Mouse (Mus musculus) heart, embryonic 10.5 days (tissue): ENCODE measurements around the gene St14. TPM values are rescaled to one million over a fixed set of nuclear protein-coding genes. Genes with fewer than 3 reads are reported as not detected.

Experiments
- DNase-seq: peaks from one replicate; pipeline ENCODE4 v3.0.0-alpha.2; 2017; ENCODE audit warnings: low spot score
- H3K27ac ChIP-seq: fragments of 300-500 bp; sonication (generic); 2 replicates; pipeline ENCODE4 v1.5.1; 2016; ENCODE audit warnings: mild to moderate bottlenecking
- H3K27me3 ChIP-seq: fragments of 300-500 bp; sonication (generic); 2 replicates; pipeline ENCODE4 v1.6.1; 2016; ENCODE audit warnings: mild to moderate bottlenecking; ENCODE audit not compliant: poor library complexity, insufficient read depth, severe bottlenecking
- H3K36me3 ChIP-seq: fragments of 300-500 bp; sonication (generic); 2 replicates; pipeline ENCODE4 v1.6.1; 2016; ENCODE audit warnings: mild to moderate bottlenecking, moderate library complexity
- H3K4me1 ChIP-seq: fragments of 300-500 bp; sonication (generic); 2 replicates; pipeline ENCODE4 v1.6.1; 2016; ENCODE audit warnings: mild to moderate bottlenecking
- H3K4me3 ChIP-seq: fragments of 300-500 bp; sonication (generic); 2 replicates; pipeline ENCODE4 v1.5.1; 2016; ENCODE audit warnings: mild to moderate bottlenecking, moderate library complexity
- H3K9me3 ChIP-seq: fragments of 300-500 bp; sonication (generic); 2 replicates; pipeline ENCODE4 v1.6.1; 2016; ENCODE audit warnings: mild to moderate bottlenecking, moderate library complexity
- WGBS: fragments of 180-500 bp; shearing (Covaris S2); methylation state at CpG from one replicate; pipeline ENCODE4 v1.1.7; 2016; 5-methylcytosine and 5-hydroxymethylcytosine counted together
- polyA plus RNA-seq: library from polyadenylated mRNA; unstranded; fragments of >200 nt; fragmentation: Nextera tagmentation; extraction: Ambion mirVana; gene quantifications from 2 replicates; pipeline ENCODE4 v1.2.1, GENCODE M21; 2016

St14 gene
- polyA plus RNA-seq, 1 experiment from 2014 or later, result 5.9 TPM

DNA sequence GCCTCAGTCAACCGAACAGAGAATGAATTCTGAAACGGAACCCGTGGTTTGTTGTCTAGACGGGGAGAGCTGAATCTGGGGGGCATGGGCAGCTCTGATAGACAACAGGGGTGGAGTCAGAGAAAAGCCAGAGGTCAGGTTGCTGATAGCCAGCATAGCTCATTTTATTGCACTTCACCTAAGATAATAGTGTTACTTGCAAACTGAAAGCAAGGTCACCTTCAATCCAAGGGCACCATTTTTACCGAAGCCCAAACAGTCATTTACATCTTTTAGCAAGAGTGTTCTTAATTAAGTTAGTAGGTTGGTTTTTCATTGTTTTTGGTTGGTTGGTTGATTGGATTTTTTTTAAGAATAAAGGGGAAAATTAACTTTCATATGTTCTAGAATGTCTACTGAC lies 12.2 kb downstream of the St14 start:
- peaks cover 31% of the 10 kb centered on the region for H3K4me1 ChIP-seq
- H3K36me3 ChIP-seq, result no peaks in the 10 kb centered on the region
- no peak overlapping the region for H3K4me3 ChIP-seq
- no peaks in the 10 kb centered on the region for H3K27me3 ChIP-seq
- H3K27ac ChIP-seq, result no peak overlapping the region
- no peaks in the 10 kb centered on the region for H3K9me3 ChIP-seq
- DNase-seq, result no peak
- WGBS, result 50% methylated on average over 5 of the region's 5 CpGs

DNA sequence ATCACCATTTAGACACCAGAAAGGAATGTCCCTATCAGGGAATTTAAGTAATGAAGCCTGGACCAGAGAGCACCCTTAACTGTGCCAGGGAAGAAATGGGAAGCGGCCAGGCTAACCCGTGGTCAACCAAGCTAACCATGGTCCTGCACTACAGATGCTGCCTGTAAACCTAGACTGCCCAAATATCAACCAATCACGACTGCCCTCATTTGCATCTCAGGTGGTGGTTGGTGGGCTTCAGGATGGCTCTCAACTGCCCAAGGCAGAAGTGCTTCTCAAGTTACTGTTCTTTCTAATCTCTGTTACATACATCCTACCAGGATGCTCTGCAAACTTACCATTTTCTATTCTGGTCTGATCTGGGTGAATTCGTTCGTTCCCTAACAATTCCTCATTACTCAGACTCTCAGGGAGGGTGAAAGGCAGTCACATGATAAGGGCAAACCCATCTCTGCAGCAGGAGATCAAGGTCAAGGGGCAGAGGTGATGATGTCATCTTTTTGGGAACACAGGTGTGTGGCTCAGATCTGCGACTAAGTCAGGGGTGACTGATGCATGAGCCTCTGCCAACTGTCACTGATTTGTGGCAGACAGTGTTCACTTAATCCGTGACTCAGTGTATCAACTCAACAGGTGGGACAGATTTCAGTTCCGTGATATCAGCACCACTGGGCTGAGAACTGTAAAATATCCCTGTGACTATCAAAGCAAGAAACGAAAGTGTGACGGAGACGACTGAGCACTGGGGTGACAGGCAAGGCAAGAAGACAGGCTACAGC lies 12.9 kb downstream of the St14 start:
- Histone ChIP-seq H3K4me1 (peaks cover 31% of the 10 kb centered on the region), H3K36me3 (no peaks in the 10 kb centered on the region), H3K9me3 (no peaks in the 10 kb centered on the region), H3K27me3 (no peaks in the 10 kb centered on the region), H3K27ac (no peak overlapping the region), H3K4me3 (no peak overlapping the region)
- peak; percentile 85 for DNase-seq
- WGBS, result 26% methylated on average over 11 of the region's 11 CpGs

DNA sequence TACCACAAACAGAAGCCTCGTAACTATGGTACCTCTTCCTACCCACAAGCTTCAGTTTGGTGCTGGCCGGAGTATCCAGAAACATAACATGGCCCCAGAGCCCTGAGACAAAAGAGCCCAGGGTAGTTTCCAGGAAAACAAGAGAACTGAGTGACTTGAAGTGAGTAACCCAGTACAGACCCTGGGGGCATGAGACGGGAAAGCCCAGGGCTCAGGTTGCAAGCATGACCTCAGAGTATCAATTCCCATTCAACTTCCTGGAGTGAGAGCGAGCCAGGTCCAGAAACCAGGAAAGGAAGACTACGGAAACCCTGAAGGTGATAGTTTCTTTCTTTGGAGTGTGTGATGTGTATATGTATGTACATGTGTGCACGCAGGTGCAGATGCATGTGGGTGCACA lies 14.2 kb downstream of the St14 start:
- no peak overlapping the region for H3K27ac ChIP-seq
- peaks cover 31% of the 10 kb centered on the region for H3K4me1 ChIP-seq
- no peak overlapping the region for H3K4me3 ChIP-seq
- 82% methylated on average over 6 of the region's 6 CpGs for WGBS
- no peaks in the 10 kb centered on the region for H3K27me3 ChIP-seq
- no peak for DNase-seq
- H3K9me3 ChIP-seq, result no peaks in the 10 kb centered on the region
- H3K36me3 ChIP-seq, result no peaks in the 10 kb centered on the region

DNA sequence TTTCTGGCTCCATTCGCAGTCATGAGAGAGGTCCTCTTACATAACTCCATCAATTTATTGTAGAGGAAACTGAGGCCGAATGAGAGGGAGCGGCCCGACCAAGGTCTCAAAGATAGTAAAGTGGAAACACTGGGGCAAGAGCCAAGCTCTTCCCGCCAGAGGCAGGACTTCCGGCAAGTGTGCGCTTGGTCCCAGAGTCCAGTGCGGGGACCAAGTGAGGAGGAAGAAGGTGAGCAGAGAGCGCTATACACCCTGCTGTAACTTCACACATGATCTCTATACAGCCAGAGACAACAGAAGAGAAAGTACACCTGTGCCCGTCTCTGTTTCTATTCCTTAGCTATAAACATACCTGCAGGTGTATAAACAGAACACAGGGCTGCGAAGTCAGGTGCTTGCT lies 14.6 kb downstream of the St14 start:
- no peak overlapping the region for H3K4me3 ChIP-seq
- no peak overlapping the region for H3K27ac ChIP-seq
- 87% methylated on average over 11 of the region's 11 CpGs for WGBS
- DNase-seq, result no peak
- H3K9me3 ChIP-seq, result no peaks in the 10 kb centered on the region
- no peaks in the 10 kb centered on the region for H3K27me3 ChIP-seq
- no peaks in the 10 kb centered on the region for H3K36me3 ChIP-seq
- H3K4me1 ChIP-seq, result peaks cover 31% of the 10 kb centered on the region

DNA sequence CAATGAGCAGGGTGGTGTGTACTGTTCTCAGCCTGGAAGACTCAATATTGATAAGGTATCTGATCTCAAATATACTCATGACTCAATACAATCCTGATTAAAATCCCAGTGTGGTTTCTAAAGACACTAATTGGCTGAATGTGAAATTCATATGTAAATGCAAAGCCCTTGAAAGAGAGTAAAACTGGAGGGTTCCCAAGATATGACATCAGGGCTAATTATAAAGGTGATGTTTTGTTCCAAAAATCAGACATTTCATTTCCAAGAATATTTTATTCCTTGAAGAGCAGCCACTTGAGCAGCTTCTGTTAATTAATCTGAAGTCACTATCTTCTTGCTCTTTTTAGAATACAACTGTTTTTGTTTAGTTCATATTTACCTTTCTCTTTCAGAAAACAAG lies 16.1 kb downstream of the St14 start:
- Histone ChIP-seq H3K9me3 (no peaks in the 10 kb centered on the region), H3K27ac (no peak overlapping the region), H3K4me1 (peaks cover 24% of the 10 kb centered on the region), H3K27me3 (no peaks in the 10 kb centered on the region), H3K4me3 (no peak overlapping the region), H3K36me3 (no peaks in the 10 kb centered on the region)
- no peak for DNase-seq

DNA sequence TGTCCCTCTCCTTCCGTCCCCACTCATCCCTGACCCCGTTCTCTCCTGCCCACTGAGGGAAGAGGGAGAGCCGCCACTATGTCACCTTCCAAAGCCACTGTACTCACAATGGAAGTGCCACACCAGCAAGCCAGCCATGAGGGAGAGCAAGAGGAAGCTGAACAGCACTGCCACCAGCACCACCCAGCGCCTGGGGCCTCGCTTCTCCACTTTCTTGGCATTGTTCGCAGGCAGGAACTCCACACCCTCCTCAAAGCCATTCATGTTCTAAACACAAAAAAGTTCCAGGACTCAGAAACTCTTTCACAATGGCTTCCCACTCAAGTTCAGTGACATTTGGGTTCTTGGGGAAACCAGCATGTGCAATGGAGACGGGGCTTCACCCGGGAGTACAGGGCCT lies 23.2 kb downstream of the St14 start:
- 88% methylated on average over 8 of the region's 8 CpGs for WGBS
- no peaks in the 10 kb centered on the region for H3K36me3 ChIP-seq
- peaks cover 10% of the 10 kb centered on the region; the same call in 1 of the 2 replicates for H3K27me3 ChIP-seq
- H3K27ac ChIP-seq, result no peak overlapping the region
- H3K4me1 ChIP-seq, result no peaks in the 10 kb centered on the region
- H3K4me3 ChIP-seq, result no peak overlapping the region
- DNase-seq, result no peak
- no peaks in the 10 kb centered on the region for H3K9me3 ChIP-seq

DNA sequence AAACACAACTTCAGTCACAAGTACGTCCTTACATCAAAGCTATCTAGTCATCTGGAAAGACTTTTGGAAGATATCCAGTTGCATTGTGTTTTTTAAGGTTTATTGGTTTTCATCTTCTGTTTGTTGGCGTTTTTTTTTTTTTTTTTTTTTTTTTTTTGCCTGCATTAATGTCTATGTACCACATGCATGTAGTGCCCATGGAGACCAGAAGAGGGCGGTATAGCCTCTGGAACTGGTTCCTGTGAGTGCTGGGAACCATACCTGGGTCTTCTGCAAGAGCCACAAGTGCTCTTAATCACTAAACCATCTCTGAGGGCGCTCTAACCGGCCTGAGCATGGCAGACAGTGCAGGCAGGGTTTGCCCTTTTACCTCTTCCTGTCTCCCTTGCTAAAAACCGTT lies 33.5 kb downstream of the St14 start:
- H3K4me1 ChIP-seq, result peaks cover 14% of the 10 kb centered on the region
- H3K9me3 ChIP-seq, result no peaks in the 10 kb centered on the region
- no peak for DNase-seq
- 0 out of 2 replicates have a peak, but pooled peaks cover 6% of the 10 kb centered on the region for H3K27me3 ChIP-seq
- no peak overlapping the region for H3K27ac ChIP-seq
- H3K36me3 ChIP-seq, result no peaks in the 10 kb centered on the region
- H3K4me3 ChIP-seq, result no peak overlapping the region
- 75% methylated on average over 6 of the region's 6 CpGs for WGBS

DNA sequence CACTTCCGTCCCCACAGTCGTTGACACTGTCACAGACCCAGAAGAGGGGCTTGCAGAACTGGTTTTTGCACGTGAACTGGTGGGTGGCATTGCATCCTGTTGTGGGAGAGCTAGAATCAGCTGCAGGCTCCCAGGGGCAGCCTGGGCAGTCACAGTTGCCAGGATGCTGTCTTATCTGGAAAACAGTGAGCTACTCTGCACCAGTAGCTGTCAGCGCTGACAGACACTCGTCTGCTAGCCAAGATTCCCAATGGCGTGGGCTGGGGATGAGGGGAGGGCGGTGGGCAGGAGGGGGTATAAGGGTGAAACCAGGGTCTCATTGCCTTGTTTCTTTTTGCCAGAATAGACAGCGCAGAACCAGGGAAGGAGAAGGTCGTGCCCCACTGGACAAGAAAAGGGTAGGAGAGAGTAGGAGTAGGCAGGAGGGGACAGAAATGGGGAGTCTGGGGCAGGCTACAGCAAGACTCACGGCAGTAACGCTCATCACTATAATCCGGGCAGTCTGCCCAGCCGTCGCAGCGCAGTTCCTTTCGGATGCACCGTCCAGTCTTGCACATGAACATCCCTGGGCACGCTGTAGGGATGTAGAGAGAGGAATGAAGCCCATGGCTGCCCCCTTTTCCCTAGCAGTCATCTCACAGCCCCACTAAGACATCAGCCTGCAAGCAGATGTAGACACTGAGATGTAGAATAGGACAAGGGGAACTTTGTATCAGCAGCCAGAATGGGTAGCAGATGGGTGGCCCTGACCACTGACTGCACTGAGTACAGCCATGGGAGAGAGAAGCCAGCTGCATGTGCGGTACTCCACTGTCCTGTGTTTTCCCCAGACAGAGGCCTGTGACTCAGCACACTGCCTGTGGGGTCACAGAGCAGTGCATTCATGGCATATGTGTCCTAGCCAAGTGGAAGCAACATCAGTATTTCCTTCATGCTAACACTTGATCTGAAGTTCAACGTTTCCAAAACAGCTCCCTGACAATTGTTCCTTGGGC lies 34.3 kb downstream of the St14 start:
- H3K4me1 ChIP-seq, result peaks cover 14% of the 10 kb centered on the region
- H3K4me3 ChIP-seq, result no peak overlapping the region
- 66% methylated on average over 20 of the region's 20 CpGs for WGBS
- H3K27ac ChIP-seq, result no peak overlapping the region
- no peaks in the 10 kb centered on the region for H3K9me3 ChIP-seq
- 0 out of 2 replicates have a peak, but pooled peaks cover 6% of the 10 kb centered on the region for H3K27me3 ChIP-seq
- no peak for DNase-seq
- H3K36me3 ChIP-seq, result no peaks in the 10 kb centered on the region

DNA sequence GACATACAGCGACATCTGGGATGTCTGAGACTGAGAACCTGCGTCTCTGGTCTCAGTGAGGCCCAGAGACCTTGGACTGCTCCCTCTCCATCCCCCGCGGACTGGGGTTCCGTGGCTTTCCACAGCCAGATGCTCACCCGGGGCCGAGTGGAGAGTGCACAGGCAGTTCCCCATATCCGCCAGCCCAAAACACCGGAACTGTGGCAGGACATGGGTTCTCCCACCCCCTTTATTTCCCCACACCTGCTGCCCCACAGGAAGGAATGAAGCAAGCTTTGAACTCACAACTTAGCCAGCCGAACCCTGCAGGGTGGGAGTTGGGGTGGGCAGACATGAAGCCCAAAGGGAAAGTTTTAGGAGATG lies 38.8 kb downstream of the St14 start:
- DNase-seq, result peak; percentile 64
- H3K4me3 ChIP-seq, result no peak overlapping the region
- no peak overlapping the region for H3K27ac ChIP-seq
- no peaks in the 10 kb centered on the region for H3K9me3 ChIP-seq
- WGBS, result 87% methylated on average over 10 of the region's 10 CpGs
- no peaks in the 10 kb centered on the region for H3K36me3 ChIP-seq
- H3K27me3 ChIP-seq, result peaks cover 21% of the 10 kb centered on the region
- peaks cover 17% of the 10 kb centered on the region for H3K4me1 ChIP-seq

DNA sequence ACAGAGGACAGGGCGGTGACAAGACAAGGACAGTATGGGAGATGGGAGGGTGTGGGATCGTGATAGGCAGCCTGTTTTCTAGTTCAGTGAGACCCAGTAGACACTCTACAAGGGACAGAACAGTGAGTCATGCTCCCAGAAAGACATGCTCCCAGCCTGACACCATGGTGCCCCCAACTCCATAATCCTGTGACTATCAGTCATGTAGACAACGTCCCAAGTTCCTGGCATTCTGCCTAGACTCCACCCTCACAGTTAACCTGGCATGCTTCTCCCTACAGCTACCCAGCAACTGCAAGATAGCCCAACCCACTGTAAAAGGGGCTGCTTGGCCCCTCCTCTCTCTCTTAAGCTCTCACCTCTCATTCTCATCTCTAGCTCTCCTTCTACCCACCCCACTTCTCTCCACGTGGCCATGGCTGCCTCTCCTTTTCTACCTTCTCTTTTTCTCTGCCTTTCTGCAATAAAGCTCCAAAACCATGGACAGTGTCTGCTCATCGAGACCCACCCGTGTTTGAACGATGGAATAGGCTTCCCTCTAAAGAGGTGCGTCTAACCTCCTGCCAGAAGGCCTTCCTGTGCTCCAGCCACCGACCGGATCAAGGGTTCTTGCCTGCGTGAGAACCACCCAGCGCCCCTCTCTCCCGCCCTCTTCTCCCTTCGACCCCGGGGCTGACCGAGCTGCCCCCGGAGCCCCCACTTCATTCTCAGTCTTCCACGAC lies 39.4 kb downstream of the St14 start:
- no peak overlapping the region for H3K4me3 ChIP-seq
- WGBS, result 81% methylated on average over 18 of the region's 18 CpGs
- H3K27ac ChIP-seq, result no peak overlapping the region
- H3K36me3 ChIP-seq, result no peaks in the 10 kb centered on the region
- DNase-seq, result no peak
- H3K4me1 ChIP-seq, result peaks cover 13% of the 10 kb centered on the region
- H3K27me3 ChIP-seq, result peaks cover 27% of the 10 kb centered on the region
- H3K9me3 ChIP-seq, result no peaks in the 10 kb centered on the region

DNA sequence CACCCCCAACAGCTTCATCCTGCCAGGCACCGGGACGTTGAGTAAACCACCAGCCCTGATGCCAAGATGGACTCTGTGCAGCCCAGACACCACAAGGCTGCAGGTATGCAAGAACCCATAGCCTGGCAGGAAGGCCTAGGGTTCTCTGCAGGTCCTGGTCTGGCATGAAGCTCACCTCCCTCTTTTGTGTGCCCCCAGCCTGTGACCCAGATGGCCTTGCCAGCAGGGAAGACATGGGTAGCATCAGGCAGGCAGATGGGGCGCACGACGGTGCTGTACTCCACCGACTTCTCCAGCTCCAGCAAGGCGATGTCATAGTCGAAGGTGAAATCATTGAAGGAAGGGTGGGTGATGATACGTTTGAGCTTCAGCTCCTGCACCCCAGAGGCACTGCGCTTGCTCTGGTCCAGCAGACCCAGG lies 40.5 kb downstream of the St14 start:
- WGBS, result 86% methylated on average over 10 of the region's 10 CpGs
- H3K9me3 ChIP-seq, result no peaks in the 10 kb centered on the region
- no peak overlapping the region for H3K4me3 ChIP-seq
- H3K36me3 ChIP-seq, result no peaks in the 10 kb centered on the region
- DNase-seq, result peak; percentile 63
- no peak overlapping the region for H3K27ac ChIP-seq
- peaks cover 31% of the 10 kb centered on the region for H3K27me3 ChIP-seq
- H3K4me1 ChIP-seq, result 0 out of 2 replicates have a peak, but pooled peaks cover 6% of the 10 kb centered on the region

DNA sequence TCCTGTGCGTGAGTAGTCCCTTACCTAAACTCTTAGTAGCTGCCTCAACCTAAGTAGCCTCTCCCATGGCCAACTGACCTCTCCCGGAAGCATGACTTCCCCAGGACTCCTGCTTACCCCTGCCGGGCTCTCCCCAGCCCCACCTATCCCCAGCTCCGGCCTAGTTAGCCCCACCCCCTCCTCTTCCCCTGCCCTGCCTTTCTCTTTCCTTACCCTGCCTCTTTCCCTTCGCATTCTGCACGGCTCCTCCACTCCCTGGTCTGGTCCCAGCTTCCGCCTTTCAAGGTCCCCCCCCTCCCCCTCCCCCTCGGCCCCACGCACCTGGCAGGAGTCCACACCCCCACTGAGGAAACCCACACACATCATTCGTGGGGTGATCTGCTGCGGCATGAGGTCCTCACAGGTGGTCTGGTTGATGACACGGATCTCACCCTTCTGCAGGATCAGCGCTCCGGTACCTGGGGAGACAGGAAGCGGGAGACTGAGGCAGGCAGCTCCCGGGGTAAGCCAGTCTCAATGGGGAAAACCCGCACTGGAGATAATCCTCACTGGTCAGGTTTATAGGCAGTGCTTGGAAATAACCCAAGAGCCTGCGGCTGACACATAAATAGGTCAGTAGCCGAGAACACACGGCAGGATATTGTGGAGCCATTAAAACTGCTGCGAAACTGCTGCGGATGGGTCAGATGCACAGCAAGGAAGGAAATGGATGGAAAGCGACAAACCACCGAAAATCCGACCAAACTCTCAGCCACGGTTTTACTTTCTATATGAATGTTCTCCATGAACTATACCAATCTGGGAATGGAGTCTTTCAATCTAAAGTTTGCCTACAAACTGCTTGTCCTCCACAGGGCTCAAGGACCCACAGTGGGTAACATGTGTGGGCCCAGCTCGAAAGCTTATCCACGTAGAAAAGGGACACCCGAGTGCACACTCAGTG lies 41.3 kb downstream of the St14 start:
- Histone ChIP-seq H3K9me3 (no peaks in the 10 kb centered on the region), H3K36me3 (no peaks in the 10 kb centered on the region), H3K27ac (no peak overlapping the region), H3K27me3 (peaks cover 36% of the 10 kb centered on the region), H3K4me1 (0 out of 2 replicates have a peak, but pooled peaks cover 3% of the 10 kb centered on the region), H3K4me3 (no peak overlapping the region)
- DNase-seq, result peak; percentile 71
- WGBS, result 66% methylated on average over 29 of the region's 29 CpGs
